8 mouse cellular contexts compared by ENCODE assay signal in the genomic region with DNA sequence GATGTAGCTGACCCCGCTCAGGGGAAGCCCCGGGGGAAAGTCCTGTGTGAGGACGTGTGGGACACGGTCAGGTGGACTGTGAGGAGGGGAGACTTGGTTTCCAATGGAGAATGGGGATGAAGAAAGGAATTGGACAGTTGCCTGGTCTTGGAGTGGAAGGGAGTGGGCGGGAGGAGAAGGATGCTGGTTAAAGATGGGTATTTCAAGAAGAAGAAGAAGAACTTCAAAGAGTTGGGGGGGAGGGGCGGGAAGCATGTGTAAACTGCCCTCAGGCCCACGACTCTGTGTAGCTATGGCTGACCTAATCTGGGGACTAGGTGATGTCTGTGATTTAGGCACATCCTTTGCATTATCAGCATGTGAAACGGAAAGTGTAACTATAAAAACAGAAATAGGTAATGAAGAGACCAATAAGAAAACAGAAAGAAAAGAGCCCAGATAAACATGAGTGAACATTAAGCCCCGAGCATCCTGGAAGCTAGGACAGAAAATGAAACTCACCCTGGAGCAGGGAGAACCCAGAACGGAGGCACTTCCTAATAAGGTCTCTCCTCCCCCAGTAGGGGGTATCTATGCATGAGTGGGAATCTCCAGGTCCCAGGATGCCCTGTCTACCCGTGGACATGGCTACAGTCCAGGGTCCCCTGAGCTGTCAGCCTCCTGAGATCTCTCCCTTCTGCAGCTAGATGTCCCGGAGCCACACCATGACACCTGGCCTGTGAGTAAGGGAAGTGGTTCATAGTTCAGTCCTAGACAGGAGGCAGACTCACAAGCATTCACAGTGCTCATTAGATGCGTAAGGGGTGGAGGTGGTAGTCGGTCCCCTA. TPM values are rescaled to one million over a fixed set of nuclear protein-coding genes. Genes with fewer than 3 reads are reported as not detected.
A peak's percentile ranks its signal among the peaks of the same experiment; 100 is the strongest.
DNase-seq lines count a peak whose midpoint lies in the region; ATAC-seq lines count a peak whose summit lies in the region.

No protein-coding gene starts in this region.

- no peaks in the 10 kb centered on the region for H3K9me3 ChIP-seq in kidney, embryonic 14.5 days (ENCODE audit: control insufficient read depth, low read length)
- no peaks in the 10 kb centered on the region for H3K9me3 ChIP-seq in embryonic facial prominence, embryonic 14.5 days (ENCODE audit: control insufficient read depth, low read length)
- no peaks in the 10 kb centered on the region for H3K9me3 ChIP-seq in liver, embryonic 16.5 days (replicated peaks; ENCODE audit: control insufficient read depth, low read length)

- H3K27me3 ChIP-seq in kidney, embryonic 14.5 days (ENCODE audit: control insufficient read depth, insufficient read depth, low read length) = no peaks in the 10 kb centered on the region
- H3K27me3 ChIP-seq in embryonic facial prominence, embryonic 14.5 days (replicated peaks; ENCODE audit: control insufficient read depth, insufficient read depth, low read length) = no peaks in the 10 kb centered on the region
- no peaks in the 10 kb centered on the region for H3K27me3 ChIP-seq in liver, embryonic 16.5 days (ENCODE audit: control insufficient read depth, insufficient read depth, low read depth, low read length)

- no peak overlapping the region for H3K27ac ChIP-seq in kidney, embryonic 14.5 days (ENCODE audit: low read depth, low read length)
- no peak overlapping the region for H3K27ac ChIP-seq in embryonic facial prominence, embryonic 14.5 days (replicated peaks; ENCODE audit: low read depth, low read length)
- H3K27ac ChIP-seq in liver, embryonic 16.5 days (ENCODE audit: low read length) = peak overlapping the region; percentile 100

- no peak overlapping the region for H3K4me3 ChIP-seq in kidney, embryonic 14.5 days (ENCODE audit: low read length)
- H3K4me3 ChIP-seq in embryonic facial prominence, embryonic 14.5 days (ENCODE audit: low read depth, low read length) = no peak overlapping the region; the same call in 1 of the 2 replicates
- H3K4me3 ChIP-seq in liver, embryonic 16.5 days (ENCODE audit: low read depth, low read length) = peak overlapping the region; percentile 80

- no peak overlapping the region for H3K9ac ChIP-seq in kidney, embryonic 14.5 days (ENCODE audit: low read depth, low read length)
- no peak overlapping the region for H3K9ac ChIP-seq in embryonic facial prominence, embryonic 14.5 days (ENCODE audit: low read depth, low read length)
- H3K9ac ChIP-seq in liver, embryonic 16.5 days (ENCODE audit: low read depth, low read length) = peak overlapping the region; percentile 59

- no peak for DNase-seq in kidney, adult 9 months
- DNase-seq in embryonic facial prominence, embryonic 14.5 days (ENCODE audit: low spot score) = no peak
- no peak for DNase-seq in gastrocnemius, postnatal 25 days
- no peak for DNase-seq in c-Kit-positive CD71-positive TER-119-positive erythroid progenitor cells, embryonic 14.5 days (ENCODE audit: low spot score)

- ATAC-seq in kidney, embryonic 14.5 days (ENCODE audit: low FRiP score, low TSS enrichment) = no peak
- ATAC-seq in CD4-positive, CD25-positive, alpha-beta regulatory T cell, adult 4 months = peak; percentile 63
- ATAC-seq in embryonic facial prominence, embryonic 14.5 days (ENCODE audit: low read depth) = no peak
- ATAC-seq in liver, embryonic 16.5 days (ENCODE audit: low read depth) = no peak
- no peak for ATAC-seq in megakaryocyte-erythroid progenitor cell, adult 5-6 weeks (replicated peaks; ENCODE audit: low FRiP score, low TSS enrichment, poor library complexity, severe bottlenecking)

- peaks cover 11% of the 10 kb centered on the region; the same call in 1 of the 2 replicates for H3K4me1 ChIP-seq in kidney, embryonic 14.5 days (ENCODE audit: control insufficient read depth, insufficient read depth, low read length)
- peaks cover 5% of the 10 kb centered on the region; the same call in 1 of the 2 replicates for H3K4me1 ChIP-seq in embryonic facial prominence, embryonic 14.5 days (ENCODE audit: control insufficient read depth, insufficient read depth, low read length)
- H3K4me1 ChIP-seq in liver, embryonic 16.5 days (ENCODE audit: control insufficient read depth, low read depth, low read length) = peaks cover 38% of the 10 kb centered on the region

- 53% methylated on average over 14 of the region's 14 CpGs for WGBS in kidney, embryonic 14.5 days
- WGBS in embryonic facial prominence, embryonic 14.5 days = 56% methylated on average over 14 of the region's 14 CpGs
- WGBS in liver, embryonic 16.5 days (ENCODE audit: insufficient replicate concordance) = 39% methylated on average over 14 of the region's 14 CpGs

- peak overlapping the region; percentile 77 for H3K4me2 ChIP-seq in kidney, embryonic 14.5 days (replicated peaks; ENCODE audit: low read depth, low read length)
- H3K4me2 ChIP-seq in embryonic facial prominence, embryonic 14.5 days (ENCODE audit: low read depth, low read length) = peak overlapping the region; percentile 85
- peak overlapping the region; percentile 76 for H3K4me2 ChIP-seq in liver, embryonic 16.5 days (ENCODE audit: low read depth, low read length)

- H3K36me3 ChIP-seq in kidney, embryonic 14.5 days (ENCODE audit: control insufficient read depth, insufficient read depth, low read length) = no peaks in the 10 kb centered on the region
- no peaks in the 10 kb centered on the region for H3K36me3 ChIP-seq in embryonic facial prominence, embryonic 14.5 days (ENCODE audit: control insufficient read depth, insufficient read depth, low read length)
- H3K36me3 ChIP-seq in liver, embryonic 16.5 days (ENCODE audit: control insufficient read depth, insufficient read depth) = peaks cover 5% of the 10 kb centered on the region; the same call in 1 of the 2 replicates

RNA-seq across cellular contexts. Expression of a gene that starts 0.4 kb away (rescaled TPM):
- 0.61 and 0.83 TPM in 2 replicates for polyA plus RNA-seq in kidney, embryonic 14.5 days (2014; fragmentation: Nextera tagmentation; extraction: Ambion mirVana)
- polyA plus RNA-seq in CD4-positive, CD25-positive, alpha-beta regulatory T cell, adult 4 months (2017; shearing (Covaris generic)) = 10 to 100 TPM; 25.6 to 26.3 TPM
- polyA plus RNA-seq in embryonic facial prominence, embryonic 14.5 days (2014; fragmentation: Nextera tagmentation; extraction: Ambion mirVana) = 0.35 and 0.97 TPM in 2 replicates
- 15.7 and 18.2 TPM in 2 replicates for polyA plus RNA-seq in liver, embryonic 16.5 days (2015; fragmentation: Nextera tagmentation; extraction: Ambion mirVana)
- total RNA-seq in megakaryocyte-erythroid progenitor cell, adult 5-6 weeks (2014; fragmentation: Nextera tagmentation) = 0.82 and 1.8 TPM in 2 replicates
- 1.8 and 3.1 TPM in 2 replicates for total RNA-seq in megakaryocyte-erythroid progenitor cell, adult 5-6 weeks (2017)
- total RNA-seq in gastrocnemius, postnatal 25 days (2021) = 1 to 10 TPM; 4.3 to 4.4 TPM

RNA-seq across cellular contexts. Expression of a gene that starts 38.7 kb away (rescaled TPM):
- 0.31 and 0.41 TPM in 2 replicates for polyA plus RNA-seq in kidney, embryonic 14.5 days (2014; fragmentation: Nextera tagmentation; extraction: Ambion mirVana)
- under 1 TPM in 1 of 2 experiments, not detected in 1; 0.76 TPM for polyA plus RNA-seq in CD4-positive, CD25-positive, alpha-beta regulatory T cell, adult 4 months (2017; shearing (Covaris generic))
- polyA plus RNA-seq in embryonic facial prominence, embryonic 14.5 days (2014; fragmentation: Nextera tagmentation; extraction: Ambion mirVana) = 3.0 and 4.2 TPM in 2 replicates
- 173 and 211 TPM in 2 replicates for polyA plus RNA-seq in liver, embryonic 16.5 days (2015; fragmentation: Nextera tagmentation; extraction: Ambion mirVana)
- 126 TPM in 1 of 2 replicates, not detected in the other for total RNA-seq in megakaryocyte-erythroid progenitor cell, adult 5-6 weeks (2014; fragmentation: Nextera tagmentation)
- 5.8 and 33.5 TPM in 2 replicates for total RNA-seq in megakaryocyte-erythroid progenitor cell, adult 5-6 weeks (2017)
- total RNA-seq in gastrocnemius, postnatal 25 days (2021) = not detected

RNA-seq across cellular contexts. Expression of a gene that starts 59.6 kb away (rescaled TPM):
- polyA plus RNA-seq in kidney, embryonic 14.5 days (2014; fragmentation: Nextera tagmentation; extraction: Ambion mirVana) = 29.6 and 37.8 TPM in 2 replicates
- 1 to 10 TPM; 8.2 to 9.6 TPM for polyA plus RNA-seq in CD4-positive, CD25-positive, alpha-beta regulatory T cell, adult 4 months (2017; shearing (Covaris generic))
- polyA plus RNA-seq in embryonic facial prominence, embryonic 14.5 days (2014; fragmentation: Nextera tagmentation; extraction: Ambion mirVana) = 39.2 and 40.4 TPM in 2 replicates
- 16.2 and 16.9 TPM in 2 replicates for polyA plus RNA-seq in liver, embryonic 16.5 days (2015; fragmentation: Nextera tagmentation; extraction: Ambion mirVana)
- 15.9 and 31.8 TPM in 2 replicates for total RNA-seq in megakaryocyte-erythroid progenitor cell, adult 5-6 weeks (2014; fragmentation: Nextera tagmentation)
- total RNA-seq in megakaryocyte-erythroid progenitor cell, adult 5-6 weeks (2017) = 54.7 and 56.0 TPM in 2 replicates
- total RNA-seq in gastrocnemius, postnatal 25 days (2021) = 10 to 100 TPM; 63.6 to 71.3 TPM

Comparison
In these comparisons a context has a peak if more than half of its experiments do, and no peak if none do; other contexts are left out.
1. RNA of a gene that starts 38.7 kb away (polyA plus RNA-seq): 173 to 211 TPM in liver, embryonic 16.5 days; 3.0 to 4.2 TPM in embryonic facial prominence, embryonic 14.5 days, 0.76 TPM in CD4-positive, CD25-positive, alpha-beta regulatory T cell, adult 4 months and 0.31 to 0.41 TPM in kidney, embryonic 14.5 days; every median in the first group is over 10 times any median in the second.
2. Peak in every context shown above with its lines, with median percentiles within 50 percentile points of each other: H3K4me2 ChIP-seq.